Mouse (Mus musculus) thymus, adult 2 months (tissue): ENCODE results near the gene Cped1.

Experiments used
- CTCF ChIP-seq: fragments of 200-500 bp; IDR thresholded peaks from 2 replicates; pipeline ENCODE4 v1.5.1; 2012; ENCODE audit warnings: mild to moderate bottlenecking, control low read depth, low read length, moderate library complexity, borderline replicate concordance; ENCODE audit not compliant: control insufficient read depth, poor library complexity, insufficient read depth; ENCODE audit errors: extremely low read depth
- POLR2A ChIP-seq: fragments of 200-500 bp; IDR thresholded peaks from 2 replicates; pipeline ENCODE4 v1.6.1; 2012; ENCODE audit warnings: mild to moderate bottlenecking, low read length, control low read depth, moderate library complexity; ENCODE audit not compliant: control insufficient read depth, poor library complexity, insufficient read depth; ENCODE audit errors: extremely low read depth

- TF ChIP-seq POLR2A (no peak), CTCF (no peak)
Measured at GRCm38 (mm10) chr6:22003959-22004543, 18.3 kb downstream of the Cped1 start.
